Mouse (Mus musculus): ENCODE results near the gene Baz2b.

GRCm38 (mm10) chr2:60209122-60209611 lies 472 bp downstream of the Baz2b start:
- TF ChIP-seq POLR2A (IDR thresholded peaks at IDR 0.05; ENCODE audit: low read depth, low read length) (no peak), CTCF (conservative IDR thresholded peaks at IDR 0.05; ENCODE audit: insufficient read depth, insufficient read length, low read depth, low read length) (no peak)
